Mouse (Mus musculus) bone marrow macrophage, adult 2 months (primary cell): Measurements from ENCODE around the gene Sap18b. TPM values are rescaled to one million over a fixed set of nuclear protein-coding genes. Genes with fewer than 3 reads are reported as not detected.
"Not testable (repeated sequence)": the region's sequence is repeated elsewhere in the genome, so short reads cannot be mapped to it uniquely, and the experiment has no call there.

Source experiments
- H3K27ac ChIP-seq: 2 replicates; pipeline ENCODE4 v1.5.1; 2012; ENCODE audit warnings: low read depth, low read length; ENCODE audit not compliant: insufficient read depth
- H3K4me1 ChIP-seq: 2 replicates; pipeline ENCODE4 v1.6.1; 2012; ENCODE audit warnings: low read length; ENCODE audit not compliant: control insufficient read depth, insufficient read depth
- H3K4me3 ChIP-seq: 2 replicates; pipeline ENCODE4 v1.5.1; 2012; ENCODE audit warnings: mild to moderate bottlenecking, low read length, moderate library complexity; ENCODE audit not compliant: insufficient read depth
- CTCF ChIP-seq: IDR thresholded peaks from 2 replicates; pipeline ENCODE4 v1.5.1; 2012; ENCODE audit warnings: low read depth, mild to moderate bottlenecking, low read length, moderate library complexity
- POLR2A ChIP-seq: IDR thresholded peaks from 2 replicates; pipeline ENCODE4 v1.6.1; 2012; ENCODE audit warnings: mild to moderate bottlenecking, low read depth, low read length, borderline replicate concordance
- polyA plus RNA-seq: library from polyadenylated mRNA; stranded (reverse); fragments of >200 nt; gene quantifications from 2 replicates; pipeline ENCODE4 v1.2.4, GENCODE M21; 2012; ENCODE audit not compliant: missing spikeins, insufficient read depth, insufficient read length

The Sap18b gene
- polyA plus RNA-seq, 1 experiment = 144 TPM

DNA sequence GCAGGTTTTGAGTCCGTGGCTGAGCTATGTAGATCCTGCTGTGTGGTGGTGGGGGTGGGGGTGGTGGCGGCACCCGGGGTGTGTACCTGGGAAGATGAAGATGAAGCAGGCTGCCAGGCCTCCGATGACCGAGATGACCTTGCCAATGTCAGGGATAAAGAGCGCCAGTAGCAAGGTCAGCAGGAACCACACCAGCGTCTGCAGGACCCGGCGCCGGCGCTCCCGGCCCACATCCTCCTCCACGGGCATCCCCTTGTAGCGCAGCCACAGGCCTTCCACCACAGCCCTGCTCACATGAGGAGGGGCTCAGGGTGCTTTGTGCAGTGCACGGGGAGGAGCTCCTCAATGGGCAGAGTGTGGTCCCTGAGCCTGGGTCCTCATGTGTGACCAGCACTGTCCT, 16.3 kb downstream of the Sap18b start:
- H3K27ac ChIP-seq = no peak overlapping the region
- H3K4me1 ChIP-seq = no peaks in the 10 kb centered on the region
- TF ChIP-seq CTCF (no peak), POLR2A (no peak)
- H3K4me3 ChIP-seq = no peak overlapping the region

DNA sequence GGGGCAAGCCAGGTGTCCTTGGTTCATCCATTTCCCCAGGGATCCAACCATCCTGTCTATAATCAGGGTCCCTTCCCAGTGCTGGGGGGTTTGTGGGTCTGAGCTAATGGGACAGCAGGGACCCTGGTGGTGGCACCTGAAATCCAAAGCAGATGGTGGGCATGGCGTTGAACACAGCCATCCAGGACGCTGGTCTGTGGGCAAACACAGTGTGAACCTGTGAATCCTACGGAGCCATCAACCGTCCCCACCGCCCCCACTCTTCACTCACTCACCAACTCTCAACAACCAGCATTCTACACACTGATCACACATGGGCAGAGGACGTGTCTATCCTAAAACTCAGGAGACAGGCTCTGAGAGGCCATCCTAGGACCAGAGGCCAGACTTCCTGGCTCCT, 18.8 kb downstream of the Sap18b start:
- Histone ChIP-seq H3K4me1 (no peaks in the 10 kb centered on the region), H3K27ac (no peak overlapping the region), H3K4me3 (no peak overlapping the region)
- TF ChIP-seq POLR2A = no peak
- TF ChIP-seq CTCF = no peak

DNA sequence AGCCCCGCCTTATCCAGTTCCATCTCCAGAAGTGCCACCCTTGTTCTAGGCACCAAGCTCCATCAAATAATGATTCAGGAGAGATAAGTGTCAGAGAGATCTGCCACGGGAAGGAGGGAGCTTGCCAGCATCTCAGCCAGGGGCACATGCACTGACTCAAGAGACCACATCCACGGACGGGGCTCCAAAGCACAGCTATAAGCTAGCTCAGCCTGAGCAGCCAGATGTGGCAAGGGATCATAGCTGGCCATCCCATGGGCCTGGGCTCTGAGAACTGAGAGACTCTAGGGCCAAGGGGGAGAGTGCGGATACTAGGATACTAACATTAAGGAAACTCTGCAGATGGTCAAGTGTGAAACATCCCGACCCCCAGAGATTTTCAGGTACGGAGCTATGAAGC, 19.9 kb downstream of the Sap18b start:
- TF ChIP-seq POLR2A (no peak), CTCF (no peak)
- Histone ChIP-seq H3K4me1 (no peaks in the 10 kb centered on the region), H3K4me3 (no peak overlapping the region), H3K27ac (no peak overlapping the region)

DNA sequence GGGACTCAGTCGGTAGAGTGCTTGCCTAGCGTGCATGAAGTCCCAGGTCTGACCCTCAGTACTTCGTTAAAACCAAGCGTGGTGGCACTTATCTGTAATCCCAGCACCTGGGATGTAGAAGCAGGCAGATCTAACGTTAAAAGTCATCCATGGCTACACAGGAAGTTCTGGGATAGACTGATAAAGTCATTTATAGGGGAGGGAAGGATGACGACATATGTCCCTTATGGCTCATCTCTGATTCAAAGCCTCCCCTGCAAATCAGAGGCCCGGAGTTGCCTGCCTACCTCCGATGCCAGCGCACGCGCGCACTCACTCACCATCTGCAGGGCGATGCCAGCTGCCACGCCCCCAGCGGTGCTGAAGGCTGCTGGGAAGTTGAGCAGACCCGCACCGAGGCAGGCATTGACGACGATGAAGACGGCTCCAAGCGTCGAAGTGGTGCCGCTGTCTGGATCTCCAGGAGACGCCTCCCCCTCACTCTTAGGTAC, 23.0 kb downstream of the Sap18b start:
- Histone ChIP-seq H3K27ac (no peak overlapping the region), H3K4me3 (no peak overlapping the region), H3K4me1 (peaks cover 13% of the 10 kb centered on the region)
- no peak for TF ChIP-seq CTCF
- TF ChIP-seq POLR2A = no peak

DNA sequence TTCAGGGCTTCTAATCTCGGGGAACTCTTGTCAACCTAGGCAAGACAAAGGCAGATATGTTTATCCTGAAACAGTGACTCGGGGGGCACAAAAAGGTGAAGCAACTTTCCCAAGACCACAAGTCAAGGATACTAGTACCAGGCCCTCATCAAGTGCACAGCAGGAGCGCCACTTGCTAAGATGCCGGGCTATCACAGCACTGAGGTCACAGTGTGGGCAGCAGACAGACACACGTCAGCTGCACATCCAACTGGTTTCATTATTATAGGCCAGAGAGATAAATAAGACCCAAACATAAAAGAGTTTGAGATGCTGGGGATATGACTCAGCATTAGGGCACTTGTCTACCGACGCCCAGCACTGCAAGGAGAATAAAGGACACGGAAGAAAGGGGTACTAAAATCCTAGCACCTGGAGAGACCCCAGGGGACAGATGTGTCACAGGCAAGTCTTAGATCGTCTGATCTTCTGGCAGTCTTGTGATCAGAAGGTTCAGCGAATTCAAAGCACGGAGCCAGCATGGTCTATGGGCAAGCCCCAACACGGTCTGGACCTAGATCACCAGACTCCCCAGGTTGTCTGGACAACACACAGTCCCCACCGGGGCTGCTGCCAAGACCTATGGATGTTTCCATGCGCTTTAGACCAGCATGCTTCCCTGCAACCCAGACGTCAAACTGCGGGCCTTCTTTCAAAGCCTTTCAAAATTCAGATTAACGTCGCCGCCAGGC, 23.8 kb downstream of the Sap18b start:
- Histone ChIP-seq H3K4me1 (peaks cover 16% of the 10 kb centered on the region), H3K4me3 (no peak overlapping the region), H3K27ac (no peak overlapping the region)
- TF ChIP-seq POLR2A (no peak), CTCF (no peak)

DNA sequence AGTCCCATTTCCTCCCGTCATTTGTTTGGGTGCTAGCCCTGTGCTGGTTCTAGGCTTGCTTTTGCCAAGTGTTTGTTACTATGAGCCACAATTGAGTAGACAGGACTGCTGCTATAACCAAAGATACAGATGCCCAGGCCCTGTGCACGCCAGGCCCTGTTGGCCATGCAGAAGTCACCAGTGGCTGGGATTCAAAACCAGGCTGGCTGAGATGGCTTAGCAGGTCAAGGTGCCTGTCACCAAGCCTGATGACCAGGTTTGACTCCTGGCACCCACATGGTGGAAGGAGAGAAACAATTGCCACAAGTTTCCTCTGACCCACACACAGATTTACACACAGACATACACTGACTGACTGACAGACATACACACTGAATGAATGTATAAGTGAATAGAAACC, 25.2 kb downstream of the Sap18b start:
- TF ChIP-seq POLR2A = no peak
- no peak for TF ChIP-seq CTCF
- H3K4me1 ChIP-seq = peaks cover 16% of the 10 kb centered on the region
- H3K4me3 ChIP-seq = no peak overlapping the region
- H3K27ac ChIP-seq = no peak overlapping the region

DNA sequence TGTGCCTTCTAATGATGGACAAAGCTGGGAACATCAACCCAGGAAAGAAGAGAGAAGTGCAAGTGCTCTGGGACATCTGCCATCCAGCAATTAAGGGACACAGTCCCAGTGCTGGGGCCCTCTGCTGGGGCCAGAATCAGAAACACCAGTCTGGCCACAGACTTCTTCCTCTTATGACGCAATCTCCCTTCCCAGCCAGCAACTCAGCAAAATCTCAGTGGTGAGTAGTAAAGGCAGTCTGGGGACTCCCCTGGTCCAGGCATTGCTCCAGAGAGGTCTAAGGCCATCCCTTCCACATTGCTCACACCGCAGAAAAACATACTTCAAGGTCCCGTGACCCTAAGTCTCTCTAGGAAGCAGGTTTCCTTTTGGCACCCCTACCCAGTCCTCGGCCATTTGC, 27.1 kb downstream of the Sap18b start:
- H3K4me1 ChIP-seq = peaks cover 16% of the 10 kb centered on the region
- TF ChIP-seq CTCF (no peak), POLR2A (no peak)
- peak overlapping the region; percentile 86 for H3K4me3 ChIP-seq
- H3K27ac ChIP-seq = peak overlapping the region; percentile 87

DNA sequence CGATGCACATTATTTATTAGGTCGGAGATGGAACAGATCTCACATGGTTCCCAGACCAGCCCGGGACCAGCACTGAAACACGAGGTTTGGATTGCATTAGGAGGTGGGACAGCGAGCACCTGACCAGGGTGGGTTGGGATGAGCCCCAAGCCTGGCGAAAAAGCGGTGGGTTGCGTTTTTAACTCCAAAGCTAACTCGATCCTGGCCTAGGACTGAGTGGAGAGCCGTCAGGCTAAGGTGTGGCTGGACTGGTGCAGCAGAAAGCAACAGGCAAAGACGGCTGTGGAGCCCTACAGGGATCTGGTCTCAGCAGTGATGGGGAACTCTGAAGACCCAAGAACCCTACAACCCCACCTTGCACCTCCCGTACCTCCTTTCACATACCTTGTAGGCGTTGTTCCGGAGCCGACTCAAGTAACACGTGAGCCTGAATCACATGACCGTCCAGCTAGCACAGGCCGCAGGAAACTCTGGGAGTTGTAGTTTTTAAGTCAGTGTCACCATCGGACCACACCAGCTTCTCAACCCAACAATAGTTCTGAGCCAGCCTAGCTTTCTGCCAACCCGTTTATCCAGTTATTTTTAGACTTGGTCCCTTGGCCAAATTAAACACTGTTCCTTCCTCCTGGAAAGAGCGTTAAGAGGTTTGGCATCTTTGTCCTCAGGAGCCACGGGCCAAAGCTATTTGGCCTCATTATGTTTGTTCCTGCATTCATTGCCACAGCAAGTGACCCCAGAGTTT, 28.1 kb downstream of the Sap18b start, which contains the start of gene Slc38a7:
Gene Slc38a7 (minus strand): TSS at position 438 of the 742 bp plus-strand sequence.
- peaks cover 16% of the 10 kb centered on the region for H3K4me1 ChIP-seq
- peak within 1 kb of the TSS; percentile 86 for H3K4me3 ChIP-seq
- peak within 1 kb of the TSS; percentile 87 for H3K27ac ChIP-seq
- TF ChIP-seq POLR2A (no peak), CTCF (no peak)

DNA sequence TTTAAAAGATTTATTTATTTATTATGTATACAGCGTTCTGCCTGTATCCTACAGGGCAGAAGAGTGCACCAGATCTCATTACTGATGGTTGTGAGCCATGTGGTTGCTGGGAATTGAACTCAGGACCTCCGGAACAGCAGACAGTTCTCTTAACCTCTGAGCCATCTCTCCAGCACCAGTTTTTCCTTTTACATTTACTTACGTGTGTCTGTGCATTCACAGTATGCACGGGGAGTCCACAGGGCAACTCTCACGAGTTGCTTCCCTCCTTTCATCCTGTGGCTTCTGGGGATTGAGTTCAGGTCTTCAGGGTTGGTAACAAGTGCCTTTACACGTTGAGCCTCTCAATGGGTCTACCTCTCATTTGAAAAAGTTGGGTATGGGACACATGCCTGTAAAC, 29.0 kb downstream of the Sap18b start:
- no peak for TF ChIP-seq POLR2A
- no peak for TF ChIP-seq CTCF
- H3K27ac ChIP-seq = no peak overlapping the region
- H3K4me3 ChIP-seq = no peak overlapping the region
- peaks cover 16% of the 10 kb centered on the region for H3K4me1 ChIP-seq

DNA sequence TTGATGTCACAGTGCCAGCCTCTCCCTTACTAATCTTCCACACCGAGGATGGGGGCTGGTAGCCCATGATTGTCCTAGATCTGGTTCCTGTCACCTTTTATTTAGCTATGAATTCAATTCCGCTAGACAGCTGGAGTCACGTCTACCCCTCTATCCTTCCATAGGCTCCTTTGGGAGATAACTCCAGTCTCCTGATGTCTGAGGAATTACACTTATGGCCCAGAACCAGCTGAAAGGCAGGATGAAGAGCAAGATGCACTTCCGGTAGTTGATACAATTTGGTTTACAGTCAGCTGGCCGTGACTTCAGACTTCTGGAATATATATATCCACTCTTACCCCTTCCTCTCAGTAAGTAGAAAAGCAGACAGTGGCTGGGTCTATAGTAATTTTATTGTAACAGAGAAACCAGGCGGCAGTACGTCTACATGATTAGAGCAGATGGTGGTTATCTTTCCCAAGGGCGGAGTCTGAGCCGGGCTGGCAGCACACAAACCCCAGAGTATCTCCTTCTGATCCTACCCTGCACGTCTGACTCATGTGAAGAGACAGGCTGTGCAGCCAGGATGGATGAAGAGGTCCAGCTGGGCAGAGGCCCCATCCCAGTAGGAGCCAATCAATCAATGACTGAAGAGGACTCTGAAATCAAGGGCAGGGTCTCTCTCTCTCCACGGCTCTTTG, 38.8 kb downstream of the Sap18b start:
- not testable (repeated sequence) for H3K4me3 ChIP-seq, H3K4me1 ChIP-seq, H3K27ac ChIP-seq

DNA sequence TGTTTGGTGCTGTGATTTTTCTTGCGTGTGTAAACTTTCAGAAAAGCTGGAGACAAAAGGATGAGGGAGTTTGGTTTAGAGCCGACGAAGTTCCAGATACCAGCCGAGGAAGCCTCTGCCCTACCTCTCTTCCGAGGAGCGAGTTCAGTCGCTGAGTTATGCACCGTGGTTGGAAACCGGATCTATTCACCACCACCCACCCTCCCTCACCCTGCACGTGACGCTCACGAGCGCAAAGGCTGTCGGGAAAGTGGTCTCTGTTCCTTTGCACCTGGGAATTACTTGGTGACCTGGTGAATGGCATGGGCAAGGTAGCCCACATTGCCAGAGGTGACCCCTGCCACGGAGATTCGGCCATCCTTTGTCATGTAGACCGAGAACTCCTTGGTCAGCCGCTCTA, 39.7 kb downstream of the Sap18b start:
- not testable (repeated sequence) for H3K4me1 ChIP-seq, H3K4me3 ChIP-seq, H3K27ac ChIP-seq
